Mouse (Mus musculus) heart, embryonic 15.5 days (tissue): ENCODE results near the gene Thoc7. TPM values are rescaled to one million over a fixed set of nuclear protein-coding genes. Genes with fewer than 3 reads are reported as not detected.
A peak's percentile ranks its signal among the peaks of the same experiment; 100 is the strongest.
"Not testable (repeated sequence)": the region's sequence is repeated elsewhere in the genome, so short reads cannot be mapped to it uniquely, and the experiment has no call there.

ENCODE experiments used
- ATAC-seq: fragments of 200-750 bp; cut with Nextera tagmentation; replicated peaks from 2 replicates; pipeline ENCODE4 v1.8.0; 2017; ENCODE audit warnings: low read depth, moderate TSS enrichment; ENCODE audit not compliant: insufficient number of reproducible peaks, insufficient read depth, low FRiP score
- H3K27ac ChIP-seq: fragments of 300-500 bp; sonication (generic); 2 replicates; pipeline ENCODE4 v1.5.1; 2015; ENCODE audit warnings: mild to moderate bottlenecking, inconsistent platforms
- H3K27me3 ChIP-seq: fragments of 300-500 bp; sonication (generic); 2 replicates; pipeline ENCODE4 v1.6.1; 2015; ENCODE audit warnings: inconsistent platforms
- H3K36me3 ChIP-seq: fragments of 300-500 bp; sonication (generic); 2 replicates; pipeline ENCODE4 v1.6.1; 2015; ENCODE audit warnings: mild to moderate bottlenecking, inconsistent platforms
- H3K4me1 ChIP-seq: fragments of 300-500 bp; sonication (generic); replicated peaks from 2 replicates; pipeline ENCODE4 v1.6.1; 2015; ENCODE audit warnings: inconsistent platforms
- H3K4me2 ChIP-seq: fragments of 300-500 bp; sonication (generic); 2 replicates; pipeline ENCODE4 v1.6.1; 2015; ENCODE audit warnings: inconsistent platforms, mild to moderate bottlenecking, moderate library complexity
- H3K4me3 ChIP-seq: fragments of 300-500 bp; sonication (generic); 2 replicates; pipeline ENCODE4 v1.5.1; 2015; ENCODE audit warnings: mild to moderate bottlenecking, inconsistent platforms
- H3K9ac ChIP-seq: fragments of 300-500 bp; sonication (generic); 2 replicates; pipeline ENCODE4 v1.6.1; 2015; ENCODE audit warnings: mild to moderate bottlenecking, inconsistent platforms
- H3K9me3 ChIP-seq: fragments of 300-500 bp; sonication (generic); replicated peaks from 2 replicates; pipeline ENCODE4 v1.6.1; 2016; ENCODE audit warnings: inconsistent platforms
- whole genome bisulfite sequencing: fragments of 180-500 bp; shearing (Covaris S2); methylation state at CpG from one replicate; pipeline ENCODE4 v1.1.7; 2015; ENCODE audit warnings: mixed read lengths; 5-methylcytosine and 5-hydroxymethylcytosine counted together
- polyA plus RNA-seq: library from polyadenylated mRNA; unstranded; fragments of >200 nt; fragmentation: Nextera tagmentation; extraction: Ambion mirVana; gene quantifications from 2 replicates; pipeline ENCODE4 v1.2.1, GENCODE M21; 2015

The Thoc7 gene
- polyA plus RNA-seq, 1 experiment from 2014 or later, result 177 TPM

GRCm38 (mm10) chr14:13968476-13968875, 6.8 kb upstream of the Thoc7 start:
- H3K4me3 ChIP-seq, result no peak overlapping the region
- WGBS, result 76% methylated on average over 5 of the region's 5 CpGs
- no peak overlapping the region for H3K4me2 ChIP-seq
- H3K4me1 ChIP-seq, result 0 out of 2 replicates have a peak, but pooled peaks cover 4% of the 10 kb centered on the region
- no peak overlapping the region for H3K9ac ChIP-seq
- no peaks in the 10 kb centered on the region for H3K36me3 ChIP-seq
- H3K27me3 ChIP-seq, result peaks cover 13% of the 10 kb centered on the region
- ATAC-seq, result no peak
- no peak overlapping the region for H3K27ac ChIP-seq
- no peaks in the 10 kb centered on the region for H3K9me3 ChIP-seq

GRCm38 (mm10) chr14:13967607-13968006, 6.0 kb upstream of the Thoc7 start:
- no peak overlapping the region for H3K4me3 ChIP-seq
- ATAC-seq, result no peak
- no peak overlapping the region for H3K4me2 ChIP-seq
- peaks cover 13% of the 10 kb centered on the region for H3K27me3 ChIP-seq
- H3K9ac ChIP-seq, result no peak overlapping the region
- H3K27ac ChIP-seq, result no peak overlapping the region
- no peaks in the 10 kb centered on the region for H3K9me3 ChIP-seq
- 21% methylated on average over 1 of the region's 1 CpGs for WGBS
- H3K36me3 ChIP-seq, result no peaks in the 10 kb centered on the region
- H3K4me1 ChIP-seq, result 0 out of 2 replicates have a peak, but pooled peaks cover 4% of the 10 kb centered on the region

GRCm38 (mm10) chr14:13963527-13963926, 1.9 kb upstream of the Thoc7 start:
- H3K9ac ChIP-seq, result no peak overlapping the region
- no peak overlapping the region for H3K27ac ChIP-seq
- no peak overlapping the region for H3K4me3 ChIP-seq
- H3K4me1 ChIP-seq, result peaks cover 9% of the 10 kb centered on the region
- no peak for ATAC-seq
- WGBS, result 61% methylated on average over 1 of the region's 1 CpGs
- H3K36me3 ChIP-seq, result no peaks in the 10 kb centered on the region
- H3K27me3 ChIP-seq, result no peaks in the 10 kb centered on the region
- H3K4me2 ChIP-seq, result no peak overlapping the region
- H3K9me3 ChIP-seq, result no peaks in the 10 kb centered on the region

DNA sequence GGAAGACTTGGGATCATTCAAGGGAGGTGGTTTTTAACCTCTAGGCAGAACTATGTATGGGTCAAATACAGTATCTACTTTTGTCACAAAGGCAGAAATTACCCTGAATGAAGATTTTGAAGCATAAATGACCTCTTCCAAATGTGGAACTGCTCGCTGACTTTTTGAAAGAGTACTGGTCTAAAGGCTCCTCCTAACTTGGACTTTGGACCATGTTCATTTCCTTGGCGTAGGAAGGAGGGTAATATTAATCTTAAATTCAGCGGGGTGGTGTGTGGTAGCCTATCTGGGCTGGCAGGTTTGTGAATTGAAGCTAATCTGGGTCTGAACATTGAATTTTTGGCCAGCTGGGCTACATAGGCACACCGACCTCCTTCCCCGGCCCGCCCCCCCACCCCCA, 824 bp upstream of the Thoc7 start:
- Histone ChIP-seq H3K27me3 (no peaks in the 10 kb centered on the region), H3K4me2 (no peak overlapping the region), H3K27ac (no peak overlapping the region), H3K9ac (no peak overlapping the region), H3K4me1 (peaks cover 13% of the 10 kb centered on the region), H3K9me3 (no peaks in the 10 kb centered on the region), H3K36me3 (no peaks in the 10 kb centered on the region), H3K4me3 (no peak overlapping the region)
- WGBS, result 91% methylated on average over 6 of the region's 6 CpGs
- no peak for ATAC-seq

DNA sequence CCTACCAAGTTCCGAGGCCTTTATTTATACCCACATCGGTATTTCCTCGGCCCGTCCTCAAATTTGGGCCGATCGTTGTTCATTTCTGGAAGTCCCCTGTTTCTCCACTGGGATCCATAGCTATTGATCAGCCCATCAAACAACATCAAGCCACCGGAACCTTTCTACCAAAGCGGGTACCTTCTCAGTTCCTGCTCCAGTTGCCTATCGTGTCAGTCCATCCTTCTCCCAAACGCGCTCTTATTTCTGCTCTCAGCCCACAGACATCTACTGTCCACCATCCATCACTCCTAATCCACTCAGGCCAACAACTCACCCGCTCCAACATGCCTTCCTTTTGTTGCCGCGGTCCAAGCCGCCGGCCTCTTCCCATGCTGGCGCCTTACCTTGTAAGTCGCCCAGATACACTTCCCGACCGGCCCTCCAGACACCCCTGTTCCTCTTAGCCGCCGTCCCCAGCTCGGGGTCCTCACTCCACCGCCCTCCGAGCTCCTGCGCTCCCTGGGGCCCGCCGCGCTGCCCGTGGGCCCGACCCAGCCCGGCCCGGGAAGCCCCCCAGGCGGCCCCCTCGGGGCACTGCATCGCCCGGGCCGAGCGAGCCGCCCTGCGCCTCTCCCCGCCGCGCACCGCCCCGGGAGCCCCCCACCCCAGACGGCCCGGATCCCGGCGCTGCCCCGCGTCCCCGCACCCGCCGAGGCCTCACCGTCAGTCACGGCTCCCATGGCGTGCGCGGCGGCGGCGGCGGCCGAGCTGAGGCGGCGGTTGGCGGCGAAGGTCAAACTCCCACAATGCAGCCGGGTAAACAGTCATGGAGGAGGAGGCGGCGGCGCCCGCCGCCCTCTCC, 948 bp downstream of the Thoc7 start:
- WGBS, result under 1% methylated on average over 63 of the region's 75 CpGs
- no peaks in the 10 kb centered on the region for H3K27me3 ChIP-seq
- H3K4me2 ChIP-seq, result peak overlapping the region; percentile 78
- peak overlapping the region; percentile 94 for H3K9ac ChIP-seq
- H3K9me3 ChIP-seq, result no peaks in the 10 kb centered on the region
- peak overlapping the region; percentile 86 for H3K27ac ChIP-seq
- peak overlapping the region; percentile 97 for H3K4me3 ChIP-seq
- H3K4me1 ChIP-seq, result peaks cover 16% of the 10 kb centered on the region
- ATAC-seq, result peak; percentile 85
- H3K36me3 ChIP-seq, result no peaks in the 10 kb centered on the region

DNA sequence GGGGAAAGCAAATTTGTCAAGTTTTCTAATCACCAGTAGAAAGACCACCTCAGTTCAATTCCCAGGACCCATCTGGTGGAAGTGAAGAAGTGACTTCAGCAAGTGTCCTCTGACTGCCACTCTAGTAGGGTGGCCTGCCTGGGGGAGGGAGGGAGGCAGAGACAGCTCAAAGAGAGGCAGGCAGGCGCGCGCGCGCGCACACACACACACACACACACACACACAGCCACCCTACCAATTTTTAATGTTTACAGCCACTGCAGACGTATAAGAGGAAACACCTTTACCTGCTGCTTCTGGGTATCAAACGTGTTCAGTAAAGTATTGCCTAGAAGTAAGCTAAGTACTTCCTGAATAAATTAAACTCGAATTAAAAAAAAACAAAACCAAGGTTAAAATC, 1.6 kb downstream of the Thoc7 start:
- WGBS, result 3% methylated on average over 9 of the region's 9 CpGs
- Histone ChIP-seq H3K4me1 (peaks cover 16% of the 10 kb centered on the region), H3K4me2 (peak overlapping the region; percentile 78), H3K9ac (peak overlapping the region; percentile 94), H3K36me3 (no peaks in the 10 kb centered on the region), H3K4me3 (peak overlapping the region; percentile 97), H3K9me3 (no peaks in the 10 kb centered on the region), H3K27ac (peak overlapping the region; percentile 86; the same call in 1 of the 2 replicates), H3K27me3 (no peaks in the 10 kb centered on the region)
- ATAC-seq, result no peak; the same call in 1 of the 2 replicates

GRCm38 (mm10) chr14:13952151-13952550, 9.5 kb downstream of the Thoc7 start:
- not testable (repeated sequence) for H3K4me3 ChIP-seq, H3K4me1 ChIP-seq, H3K27me3 ChIP-seq, H3K9ac ChIP-seq, H3K9me3 ChIP-seq, H3K4me2 ChIP-seq, ATAC-seq, H3K27ac ChIP-seq
- peaks cover 53% of the 10 kb centered on the region for H3K36me3 ChIP-seq
- 93% methylated on average over 3 of the region's 3 CpGs for WGBS

GRCm38 (mm10) chr14:13950401-13950800, 11.3 kb downstream of the Thoc7 start:
- Histone ChIP-seq H3K9me3 (no peaks in the 10 kb centered on the region), H3K9ac (no peak overlapping the region), H3K4me3 (no peak overlapping the region), H3K4me1 (no peaks in the 10 kb centered on the region), H3K27me3 (no peaks in the 10 kb centered on the region), H3K27ac (no peak overlapping the region), H3K36me3 (peaks cover 53% of the 10 kb centered on the region), H3K4me2 (no peak overlapping the region)
- no peak for ATAC-seq

- Histone ChIP-seq H3K4me1 (no peaks in the 10 kb centered on the region), H3K36me3 (peaks cover 47% of the 10 kb centered on the region), H3K9ac (no peak overlapping the region), H3K27ac (no peak overlapping the region), H3K9me3 (no peaks in the 10 kb centered on the region), H3K4me2 (no peak overlapping the region), H3K4me3 (no peak overlapping the region), H3K27me3 (no peaks in the 10 kb centered on the region)
- ATAC-seq, result no peak
- WGBS, result 91% methylated on average over 7 of the region's 7 CpGs
Observed at GRCm38 (mm10) chr14:13948345-13948744, 13.3 kb downstream of the Thoc7 start.

DNA sequence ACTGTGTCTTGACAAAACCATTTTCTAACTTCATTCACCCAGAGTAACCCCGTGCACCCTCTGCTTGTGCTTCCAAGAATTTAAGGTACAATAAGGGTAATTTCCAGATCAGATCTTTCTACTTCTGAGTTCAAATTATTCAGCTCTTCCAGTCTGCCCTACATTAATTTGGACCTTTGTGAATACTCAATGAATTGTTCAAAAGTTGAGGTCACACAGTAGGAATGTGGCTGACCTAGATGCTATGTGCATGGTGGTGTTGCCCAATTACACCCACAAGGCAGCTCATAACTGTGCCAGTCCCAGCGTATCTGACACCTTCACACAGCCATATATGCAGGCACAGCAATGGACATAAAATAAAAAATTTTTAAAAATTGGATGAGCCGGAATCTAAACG, 17.0 kb downstream of the Thoc7 start:
- Histone ChIP-seq H3K27me3 (no peaks in the 10 kb centered on the region), H3K4me1 (no peaks in the 10 kb centered on the region), H3K4me2 (no peak overlapping the region), H3K9ac (no peak overlapping the region), H3K36me3 (peaks cover 22% of the 10 kb centered on the region), H3K4me3 (no peak overlapping the region), H3K9me3 (no peaks in the 10 kb centered on the region), H3K27ac (no peak overlapping the region)
- no peak for ATAC-seq
- WGBS, result 85% methylated on average over 4 of the region's 4 CpGs

DNA sequence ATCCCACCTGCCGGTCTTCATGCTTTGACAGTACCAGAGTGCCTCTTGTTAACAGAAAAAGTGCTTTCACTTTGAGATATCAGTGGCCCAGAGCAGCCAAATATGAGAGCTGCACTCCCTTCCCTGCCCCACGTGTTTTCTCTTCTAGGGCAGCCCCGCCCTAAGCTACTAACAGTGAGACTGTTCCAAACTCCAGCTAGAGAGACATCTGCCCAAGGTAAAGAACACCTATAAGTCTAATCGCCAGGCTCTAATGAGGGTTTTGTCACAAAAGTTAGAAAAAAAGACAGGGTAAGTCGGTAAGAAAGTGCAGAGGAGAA, 27.6 kb downstream of the Thoc7 start:
- Histone ChIP-seq H3K4me1 (peaks cover 10% of the 10 kb centered on the region), H3K27me3 (no peaks in the 10 kb centered on the region), H3K9me3 (no peaks in the 10 kb centered on the region), H3K4me3 (peak overlapping the region; percentile 55), H3K27ac (no peak overlapping the region), H3K36me3 (no peaks in the 10 kb centered on the region), H3K4me2 (peak overlapping the region; percentile 93), H3K9ac (no peak overlapping the region)
- no peak for ATAC-seq
- 34% methylated on average over 5 of the region's 5 CpGs for WGBS
